Mouse (Mus musculus): ENCODE results near the gene Gtf2i.

- TF ChIP-seq POLR2A (IDR thresholded peaks at IDR 0.05; ENCODE audit: borderline replicate concordance, extremely low read depth, insufficient read depth, insufficient read length, poor library complexity, severe bottlenecking) (no peak), CTCF (IDR thresholded peaks at IDR 0.05; ENCODE audit: borderline replicate concordance, extremely low read depth, insufficient read depth, insufficient read length) (no peak)
Measured at GRCm38 (mm10) chr5:134353117-134353516, 38.6 kb upstream of the Gtf2i start.

All from brain, embryonic 14.5 days (tissue).